Mouse (Mus musculus) central nervous system, embryonic 11.5 days (tissue): Measurements from ENCODE around the gene Kap. TPM values are rescaled to one million over a fixed set of nuclear protein-coding genes. Genes with fewer than 3 reads are reported as not detected.

ENCODE experiments used
- polyA plus RNA-seq: library from polyadenylated mRNA; depleted of rRNA; stranded (reverse); fragments of >200 nt; gene quantifications from 2 replicates; pipeline ENCODE4 v1.2.3, GENCODE M21; 2012; rRNA removed

The Kap gene
- polyA plus RNA-seq, result not detected in 2 replicates

DNA sequence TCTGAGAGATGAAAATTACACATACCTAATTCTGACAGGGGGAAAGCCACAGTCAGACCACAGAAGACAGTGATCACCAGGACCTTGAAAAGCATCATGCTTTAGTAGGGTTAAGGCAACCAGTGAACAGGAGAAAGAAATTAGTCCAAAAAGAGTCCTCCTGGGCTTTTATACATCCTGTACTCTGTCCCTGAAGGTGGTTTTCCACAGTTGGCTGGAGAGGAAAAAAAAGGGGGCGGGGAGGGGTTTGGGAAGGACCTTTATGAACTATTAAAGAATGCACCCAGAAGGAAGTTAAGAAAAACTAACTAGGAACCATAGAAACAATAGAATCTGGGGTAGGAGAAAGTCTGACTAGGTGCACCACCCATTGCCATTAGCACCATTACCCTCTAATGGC is at the start of gene Kap:
Kap (minus strand) TSS at position 237 of the 400 bp plus-strand sequence.

Other genes with a start within 250 kb of the Kap start
- 14.2 and 18.2 TPM in 2 replicates for gene Etv6, start 181.9 kb upstream of the Kap start, polyA plus RNA-seq